Mouse (Mus musculus): ENCODE measurements at regions not wholly inside any gene's neighbourhood (a gene's known extent, or its start where the extent isn't known, plus 50 kb on each side); places are given as distances from the start of the nearest gene placed in this dataset.
A peak's percentile ranks its signal among the peaks of the same experiment; 100 is the strongest.

DNA sequence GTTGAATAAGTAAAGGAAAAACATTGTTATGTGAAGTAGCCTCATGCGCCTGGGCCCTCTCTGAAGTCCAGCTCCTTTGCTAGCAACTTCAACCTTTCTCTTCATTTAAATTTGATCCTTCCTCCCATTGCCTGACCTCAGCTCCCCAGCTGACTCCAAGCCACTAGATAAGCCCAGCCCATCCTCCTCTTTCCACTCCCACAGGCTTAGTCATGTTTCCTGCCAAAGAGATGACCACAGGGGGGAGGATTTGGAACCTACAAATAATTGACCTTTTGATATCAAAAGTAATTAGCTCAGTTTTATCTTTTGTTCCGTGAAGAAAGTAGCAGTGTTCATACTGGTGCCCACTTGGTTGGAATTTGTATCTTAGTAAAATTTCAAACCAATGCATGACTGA is 345.7 kb upstream of the Zmiz1 start:
- 70% methylated on average over 2 of the region's 2 CpGs for WGBS

DNA sequence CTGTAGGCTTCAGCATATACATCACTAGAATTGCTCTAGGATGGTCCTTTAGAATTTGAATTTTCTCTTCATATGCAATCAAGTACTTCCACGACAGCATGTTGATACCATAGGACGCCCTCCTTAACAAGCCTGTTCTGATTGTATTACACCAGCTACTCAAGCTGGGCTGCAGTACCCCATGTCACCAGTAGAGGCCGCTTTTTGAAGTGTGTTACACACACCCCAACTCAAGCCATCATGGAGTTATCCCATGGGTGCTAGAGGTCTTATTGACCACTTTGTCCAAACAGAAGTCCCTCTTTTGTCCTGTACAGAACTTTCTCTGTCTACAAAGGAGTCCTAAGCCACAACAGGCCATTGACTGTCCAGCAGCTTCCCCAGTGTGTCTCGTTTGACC is 342.6 kb upstream of the Zmiz1 start:
- Histone ChIP-seq H3K36me3 (ENCODE audit: insufficient read depth) (no peaks in the 10 kb centered on the region), H3K9me3 (ENCODE audit: low read length) (no peaks in the 10 kb centered on the region), H3K27ac (ENCODE audit: low read depth, low read length) (no peak overlapping the region), H3K4me3 (ENCODE audit: low read depth, low read length) (no peak overlapping the region), H3K4me1 (ENCODE audit: insufficient read depth) (no peaks in the 10 kb centered on the region), H3K27me3 (ENCODE audit: insufficient read depth, low read length) (no peaks in the 10 kb centered on the region), H3K4me2 (ENCODE audit: low read depth) (no peak overlapping the region), H3K9ac (no peak overlapping the region)
- TF ChIP-seq CTCF (IDR thresholded peaks at IDR 0.05; ENCODE audit: low read depth): peak; percentile 81
- DNase-seq (peak; percentile 66), ATAC-seq (no peak)
- 54% methylated on average over 4 of the region's 4 CpGs for WGBS

More for the DNA sequence above, 345.7 kb upstream of the Zmiz1 start:
- H3K27ac ChIP-seq (ENCODE audit: low read depth, low read length): no peak overlapping the region
- H3K9ac ChIP-seq: no peak overlapping the region
- DNase-seq (no peak), ATAC-seq (no peak)
- H3K4me2 ChIP-seq (ENCODE audit: low read depth): no peak overlapping the region
- H3K27me3 ChIP-seq (ENCODE audit: insufficient read depth, low read length): no peaks in the 10 kb centered on the region
- no peaks in the 10 kb centered on the region for H3K9me3 ChIP-seq (ENCODE audit: low read length)
- no peak overlapping the region for H3K4me3 ChIP-seq (ENCODE audit: low read depth, low read length)
- peaks cover 10% of the 10 kb centered on the region for H3K4me1 ChIP-seq (ENCODE audit: insufficient read depth)
- TF ChIP-seq CTCF (IDR thresholded peaks at IDR 0.05; ENCODE audit: low read depth): no peak
- H3K36me3 ChIP-seq (ENCODE audit: insufficient read depth): no peaks in the 10 kb centered on the region

GRCm38 (mm10) chr14:25119999-25120398 is 339.0 kb upstream of the Zmiz1 start:
- Histone ChIP-seq H3K27ac (ENCODE audit: low read depth, low read length) (no peak overlapping the region), H3K9me3 (ENCODE audit: low read length) (no peaks in the 10 kb centered on the region), H3K4me3 (ENCODE audit: low read depth, low read length) (no peak overlapping the region), H3K27me3 (ENCODE audit: insufficient read depth, low read length) (no peaks in the 10 kb centered on the region), H3K4me1 (ENCODE audit: insufficient read depth) (no peaks in the 10 kb centered on the region), H3K4me2 (ENCODE audit: low read depth) (no peak overlapping the region), H3K36me3 (ENCODE audit: insufficient read depth) (no peaks in the 10 kb centered on the region), H3K9ac (no peak overlapping the region)
- WGBS: 56% methylated on average over 4 of the region's 4 CpGs
- DNase-seq (no peak), ATAC-seq (no peak)
- TF ChIP-seq CTCF (IDR thresholded peaks at IDR 0.05; ENCODE audit: low read depth): peak; percentile 25; the same call in 1 of the 2 replicates

GRCm38 (mm10) chr14:25120506-25120905 is 338.5 kb upstream of the Zmiz1 start:
- WGBS: 41% methylated on average over 8 of the region's 8 CpGs
- no peak for ATAC-seq
- Histone ChIP-seq H3K4me3 (ENCODE audit: low read depth, low read length) (no peak overlapping the region), H3K36me3 (ENCODE audit: insufficient read depth) (no peaks in the 10 kb centered on the region), H3K4me2 (ENCODE audit: low read depth) (no peak overlapping the region), H3K27me3 (ENCODE audit: insufficient read depth, low read length) (no peaks in the 10 kb centered on the region), H3K9ac (no peak overlapping the region), H3K27ac (ENCODE audit: low read depth, low read length) (no peak overlapping the region), H3K9me3 (ENCODE audit: low read length) (no peaks in the 10 kb centered on the region), H3K4me1 (ENCODE audit: insufficient read depth) (no peaks in the 10 kb centered on the region)
- DNase-seq: no peak
- TF ChIP-seq CTCF (IDR thresholded peaks at IDR 0.05; ENCODE audit: low read depth): no peak

DNA sequence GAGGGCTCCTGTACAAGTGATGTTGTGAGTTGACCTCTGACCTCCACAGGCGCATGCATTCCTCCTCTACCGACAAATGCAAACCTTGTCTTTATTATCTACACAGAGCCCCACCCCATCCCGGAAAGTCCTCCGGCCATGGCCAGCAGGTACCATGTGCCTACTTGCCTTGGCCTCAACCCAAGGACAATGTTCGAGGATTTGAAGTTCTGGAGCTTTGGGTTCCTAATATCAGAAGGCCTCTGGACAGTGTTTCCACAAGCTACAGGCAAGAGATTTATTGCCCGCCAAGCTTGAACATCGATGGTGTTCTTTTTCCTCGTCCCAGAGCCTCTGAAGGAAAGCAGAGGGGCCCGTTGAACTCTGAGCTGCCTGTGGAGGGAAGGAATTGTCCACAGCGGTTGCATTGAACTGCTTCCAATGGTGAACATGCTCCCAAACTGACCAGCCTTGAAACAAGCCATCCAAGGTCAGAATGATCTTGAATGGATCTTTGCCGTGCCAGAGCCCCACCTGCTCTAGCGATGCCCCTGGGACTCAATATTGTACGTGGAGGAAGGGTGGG is 335.9 kb upstream of the Zmiz1 start:
- 75% methylated on average over 13 of the region's 13 CpGs for WGBS
- no peak for ATAC-seq

GRCm38 (mm10) chr14:25123541-25124337 is 335.2 kb upstream of the Zmiz1 start:
- H3K4me1 ChIP-seq (ENCODE audit: insufficient read depth): peaks cover 25% of the 10 kb centered on the region

More for the DNA sequence above, 335.9 kb upstream of the Zmiz1 start:
- Histone ChIP-seq H3K4me1 (ENCODE audit: insufficient read depth) (peaks cover 20% of the 10 kb centered on the region), H3K36me3 (ENCODE audit: insufficient read depth) (no peaks in the 10 kb centered on the region), H3K27me3 (ENCODE audit: insufficient read depth, low read length) (no peaks in the 10 kb centered on the region), H3K9me3 (ENCODE audit: low read length) (no peaks in the 10 kb centered on the region), H3K4me3 (ENCODE audit: low read depth, low read length) (no peak overlapping the region), H3K4me2 (ENCODE audit: low read depth) (no peak overlapping the region), H3K9ac (no peak overlapping the region), H3K27ac (ENCODE audit: low read depth, low read length) (no peak overlapping the region)
- TF ChIP-seq CTCF (IDR thresholded peaks at IDR 0.05; ENCODE audit: low read depth): no peak
- no peak for DNase-seq

GRCm38 (mm10) chr14:25126544-25126943 is 332.4 kb upstream of the Zmiz1 start:
- H3K36me3 ChIP-seq (ENCODE audit: insufficient read depth): no peaks in the 10 kb centered on the region
- H3K4me2 ChIP-seq (ENCODE audit: low read depth): no peak overlapping the region
- 0 out of 2 replicates have a peak overlapping the region, but pooled peaks have one; percentile 79 for H3K27ac ChIP-seq (ENCODE audit: low read depth, low read length)
- H3K9ac ChIP-seq: no peak overlapping the region
- no peaks in the 10 kb centered on the region for H3K27me3 ChIP-seq (ENCODE audit: insufficient read depth, low read length)
- peaks cover 25% of the 10 kb centered on the region for H3K4me1 ChIP-seq (ENCODE audit: insufficient read depth)
- DNase-seq (no peak), ATAC-seq (no peak)
- H3K9me3 ChIP-seq (ENCODE audit: low read length): no peaks in the 10 kb centered on the region
- H3K4me3 ChIP-seq (ENCODE audit: low read depth, low read length): no peak overlapping the region
- TF ChIP-seq CTCF (IDR thresholded peaks at IDR 0.05; ENCODE audit: low read depth): no peak
- WGBS: 24% methylated on average over 7 of the region's 7 CpGs

More at GRCm38 (mm10) chr14:25123541-25124337, 335.2 kb upstream of the Zmiz1 start:
- no peak overlapping the region for H3K9ac ChIP-seq
- DNase-seq (no peak), ATAC-seq (no peak)
- WGBS: 13% methylated on average over 18 of the region's 18 CpGs
- no peaks in the 10 kb centered on the region for H3K36me3 ChIP-seq (ENCODE audit: insufficient read depth)
- H3K4me2 ChIP-seq (ENCODE audit: low read depth): no peak overlapping the region
- no peak overlapping the region for H3K27ac ChIP-seq (ENCODE audit: low read depth, low read length)
- no peaks in the 10 kb centered on the region for H3K9me3 ChIP-seq (ENCODE audit: low read length)
- H3K27me3 ChIP-seq (ENCODE audit: insufficient read depth, low read length): no peaks in the 10 kb centered on the region
- no peak overlapping the region for H3K4me3 ChIP-seq (ENCODE audit: low read depth, low read length)
- TF ChIP-seq CTCF (IDR thresholded peaks at IDR 0.05; ENCODE audit: low read depth): 0 out of 2 replicates have a peak, but pooled peaks have one; percentile 25

All from forebrain, postnatal 0 days (tissue).